13 mouse cellular contexts compared by ENCODE assay signal in genomic region chr5:37196666-37197250, GRCm38 (mm10). TPM values are rescaled to one million over a fixed set of nuclear protein-coding genes. Genes with fewer than 3 reads are reported as not detected.
DNase-seq lines count a peak whose midpoint lies in the region; ATAC-seq and TF ChIP-seq lines count a peak whose summit lies in the region.
"Had no signal": no experiment of that assay in that cellular context is flagged by ENCODE, and none has a peak within 500 bp of the region (broad histone marks: within the 10 kb centered on the region; RNA-seq: fewer than 3 reads in every experiment).

No protein-coding gene starts in this region.

- no peak for ATAC-seq in midbrain, embryonic 11.5 days (ENCODE audit: low FRiP score)
- peak; percentile 39 for ATAC-seq in neural tube, embryonic 15.5 days (ENCODE audit: low FRiP score)

- DNase-seq in midbrain, embryonic 11.5 days (ENCODE audit: low spot score, missing footprints): peak; percentile 31
- no peak for DNase-seq in midbrain, embryonic 10.5 days (ENCODE audit: low spot score)
- DNase-seq in embryo, embryonic 10.5 days (ENCODE audit: low spot score): peak; percentile 42
- peak; percentile 24 for DNase-seq in lung, adult 2 months
- DNase-seq in B cell, adult 2 months: no peak
- DNase-seq in ovary, adult 18-20 months (ENCODE audit: low spot score): no peak
- no peak for DNase-seq in adrenal gland, postnatal 36 days
- DNase-seq: gastrocnemius, postnatal 36 days; kidney, adult 18-20 months had no signal

- H3K36me3 ChIP-seq in midbrain, embryonic 11.5 days (ENCODE audit: control insufficient read depth, insufficient read depth, low read length): no peaks in the 10 kb centered on the region
- no peaks in the 10 kb centered on the region for H3K36me3 ChIP-seq in midbrain, embryonic 10.5 days
- no peaks in the 10 kb centered on the region for H3K36me3 ChIP-seq in neural tube, embryonic 15.5 days
- H3K36me3 ChIP-seq: embryonic facial prominence, embryonic 15.5 days had no signal

- WGBS in midbrain, embryonic 11.5 days: 80% methylated on average over 10 of the region's 10 CpGs
- 84% methylated on average over 10 of the region's 10 CpGs for WGBS in midbrain, embryonic 10.5 days
- 24% methylated on average over 10 of the region's 10 CpGs for WGBS in lung, adult 2 months
- WGBS in neural tube, embryonic 15.5 days: 16% methylated on average over 10 of the region's 10 CpGs

- H3K4me3 ChIP-seq in midbrain, embryonic 11.5 days (ENCODE audit: low read depth, low read length): no peak overlapping the region
- no peak overlapping the region for H3K4me3 ChIP-seq in midbrain, embryonic 10.5 days
- no peak overlapping the region for H3K4me3 ChIP-seq in lung, adult 2 months (replicated peaks; ENCODE audit: extremely low read depth, low read depth, low read length)
- no peak overlapping the region for H3K4me3 ChIP-seq in neural tube, embryonic 15.5 days (replicated peaks)
- H3K4me3 ChIP-seq: embryonic facial prominence, embryonic 15.5 days had no signal

- H3K27ac ChIP-seq in midbrain, embryonic 11.5 days (ENCODE audit: low read depth, low read length): no peak overlapping the region
- H3K27ac ChIP-seq in midbrain, embryonic 10.5 days (replicated peaks): no peak overlapping the region
- H3K27ac ChIP-seq in neural tube, embryonic 15.5 days (replicated peaks): peak overlapping the region; percentile 65
- H3K27ac ChIP-seq: embryonic facial prominence, embryonic 15.5 days; liver, embryonic 14.5 days had no signal

- no peak overlapping the region for H3K9ac ChIP-seq in midbrain, embryonic 11.5 days (ENCODE audit: low read length)
- no peak overlapping the region for H3K9ac ChIP-seq in neural tube, embryonic 15.5 days (replicated peaks)
- H3K9ac ChIP-seq: embryonic facial prominence, embryonic 15.5 days; liver, embryonic 14.5 days had no signal

- H3K4me2 ChIP-seq in midbrain, embryonic 11.5 days: no peak overlapping the region
- H3K4me2 ChIP-seq in neural tube, embryonic 15.5 days: no peak overlapping the region
- H3K4me2 ChIP-seq: embryonic facial prominence, embryonic 15.5 days had no signal

- no peak for TF ChIP-seq POLR2A in lung, adult 2 months (IDR thresholded peaks at IDR 0.05; ENCODE audit: borderline replicate concordance, extremely low read depth, low read depth, low read length)

- H3K27me3 ChIP-seq in midbrain, embryonic 11.5 days (ENCODE audit: control insufficient read depth, insufficient read depth, low read length): no peaks in the 10 kb centered on the region
- H3K27me3 ChIP-seq in midbrain, embryonic 10.5 days (ENCODE audit: low read depth, poor library complexity, severe bottlenecking): no peaks in the 10 kb centered on the region
- no peaks in the 10 kb centered on the region; the same call in 1 of the 2 replicates for H3K27me3 ChIP-seq in neural tube, embryonic 15.5 days (replicated peaks)
- H3K27me3 ChIP-seq: embryonic facial prominence, embryonic 15.5 days had no signal

- no peaks in the 10 kb centered on the region for H3K9me3 ChIP-seq in midbrain, embryonic 11.5 days (ENCODE audit: control insufficient read depth, low read length)
- H3K9me3 ChIP-seq in midbrain, embryonic 10.5 days (replicated peaks): no peaks in the 10 kb centered on the region
- no peaks in the 10 kb centered on the region for H3K9me3 ChIP-seq in neural tube, embryonic 15.5 days (replicated peaks)
- H3K9me3 ChIP-seq: embryonic facial prominence, embryonic 15.5 days had no signal

- no peaks in the 10 kb centered on the region for H3K4me1 ChIP-seq in midbrain, embryonic 11.5 days (ENCODE audit: control insufficient read depth, insufficient read depth, low read length)
- H3K4me1 ChIP-seq in midbrain, embryonic 10.5 days: peaks cover 7% of the 10 kb centered on the region
- H3K4me1 ChIP-seq in lung, adult 2 months (ENCODE audit: control insufficient read depth, insufficient read depth, low read length): no peaks in the 10 kb centered on the region
- H3K4me1 ChIP-seq in neural tube, embryonic 15.5 days: peaks cover 41% of the 10 kb centered on the region

- TF ChIP-seq CTCF in lung, adult 2 months (IDR thresholded peaks at IDR 0.05; ENCODE audit: insufficient read depth, low read length): no peak

RNA-seq across cellular contexts. Expression of gene Crmp1, which starts 45.0 kb away (rescaled TPM):
- 272 and 295 TPM in 2 replicates for polyA plus RNA-seq in midbrain, embryonic 11.5 days (2014; fragmentation: Nextera tagmentation; extraction: Ambion mirVana)
- polyA plus RNA-seq in midbrain, embryonic 10.5 days (2016; fragmentation: Nextera tagmentation; extraction: Ambion mirVana): 142 and 235 TPM in 2 replicates
- polyA plus RNA-seq in lung, adult 2 months (2012; rRNA removed): 0.50 and 0.83 TPM in 2 replicates
- 679 and 807 TPM in 2 replicates for polyA plus RNA-seq in neural tube, embryonic 15.5 days (2015; fragmentation: Nextera tagmentation; extraction: Ambion mirVana)
- 1 to 10 TPM; 5.2 to 6.6 TPM for total RNA-seq in adrenal gland, postnatal 36 days (2021)
- total RNA-seq: MEL had no signal

Comparison
In these comparisons a context has a peak if more than half of its experiments do, and no peak if none do; other contexts are left out.
1. DNase-seq: peak in midbrain, embryonic 11.5 days (single experiment), embryo, embryonic 10.5 days (single experiment) and lung, adult 2 months (single experiment); none in midbrain, embryonic 10.5 days (single experiment), B cell, adult 2 months (0 of 2), ovary, adult 18-20 months (single experiment) and adrenal gland, postnatal 36 days (0 of 2).
2. RNA of gene Crmp1, which starts 45.0 kb away (polyA plus RNA-seq): 679 to 807 TPM in neural tube, embryonic 15.5 days, 272 to 295 TPM in midbrain, embryonic 11.5 days and 142 to 235 TPM in midbrain, embryonic 10.5 days; 0.50 to 0.83 TPM in lung, adult 2 months; every median in the first group is over 10 times any median in the second.